Mouse (Mus musculus) limb, embryonic 15.5 days (tissue): Measurements from ENCODE around the gene Mrpl1. TPM values are rescaled to one million over a fixed set of nuclear protein-coding genes. Genes with fewer than 3 reads are reported as not detected.

Experiments used
- polyA plus RNA-seq: library from polyadenylated mRNA; unstranded; fragments of >200 nt; fragmentation: Nextera tagmentation; extraction: Ambion mirVana; gene quantifications from 2 replicates; pipeline ENCODE4 v1.2.1, GENCODE M21; 2015

The Mrpl1 gene
- polyA plus RNA-seq, 1 experiment from 2014 or later = 18.9 TPM

Other genes starting within 250 kb of the Mrpl1 start
- 20.6 and 24.3 TPM in 2 replicates for gene Cnot6l, start 45.3 kb upstream of the Mrpl1 start, polyA plus RNA-seq
- gene Fras1, start 164.5 kb downstream of the Mrpl1 start, polyA plus RNA-seq = 21.2 and 22.8 TPM in 2 replicates